In the genomic region with DNA sequence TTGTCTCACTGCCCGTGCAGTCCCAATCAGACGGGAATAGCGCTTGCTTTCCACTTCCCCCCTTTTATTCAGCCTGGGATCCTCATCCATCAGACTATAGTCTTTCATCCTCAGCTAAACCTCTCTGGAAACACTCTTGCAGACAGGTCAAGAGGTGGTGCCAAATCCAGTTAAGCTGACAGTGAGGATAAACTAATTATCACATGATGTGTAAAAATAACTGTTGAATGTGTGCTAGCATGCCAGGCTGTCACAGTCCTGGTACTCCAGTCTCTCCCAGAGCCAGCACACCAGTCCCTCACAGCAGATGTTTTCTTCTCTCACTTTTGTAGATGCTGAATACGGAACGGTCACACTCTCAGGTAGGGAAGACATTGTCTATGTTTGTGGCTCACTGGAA, we compare ENCODE assay signal across 15 mouse cellular contexts. TPM values are rescaled to one million over a fixed set of nuclear protein-coding genes. Genes with fewer than 3 reads are reported as not detected.
"Had no signal": no experiment of that assay in that cellular context is flagged by ENCODE, and none has a peak within 500 bp of the region (broad histone marks: within the 10 kb centered on the region; RNA-seq: fewer than 3 reads in every experiment).

No protein-coding gene starts in this region.

- H3K36me3 ChIP-seq: limb, embryonic 12.5 days; liver, embryonic 13.5 days; midbrain, embryonic 12.5 days; stomach, embryonic 15.5 days had no signal

- DNase-seq: kidney, postnatal 10 days; kidney, postnatal 4 days; liver; liver, embryonic 13.5 days; lung, adult 18-20 months; right cerebral cortex, postnatal 14 days; thymus, postnatal 36 days had no signal

- H3K27me3 ChIP-seq: limb, embryonic 12.5 days; liver, embryonic 13.5 days; midbrain, embryonic 12.5 days; stomach, embryonic 15.5 days had no signal

- H3K9me3 ChIP-seq: limb, embryonic 12.5 days; liver, embryonic 13.5 days; midbrain, embryonic 12.5 days; stomach, embryonic 15.5 days had no signal

- H3K4me3 ChIP-seq: layer of hippocampus, adult 2 months; limb, embryonic 12.5 days; liver, embryonic 13.5 days; midbrain, embryonic 12.5 days; stomach, embryonic 15.5 days had no signal

- H3K27ac ChIP-seq: layer of hippocampus, adult 2 months; limb, embryonic 12.5 days; liver, embryonic 13.5 days; midbrain, embryonic 12.5 days; stomach, embryonic 15.5 days had no signal

- H3K4me2 ChIP-seq: limb, embryonic 12.5 days; liver, embryonic 13.5 days; midbrain, embryonic 12.5 days; stomach, embryonic 15.5 days had no signal

- H3K9ac ChIP-seq: limb, embryonic 12.5 days; liver, embryonic 13.5 days; midbrain, embryonic 12.5 days; stomach, embryonic 15.5 days had no signal

- H3K4me1 ChIP-seq: limb, embryonic 12.5 days; liver, embryonic 13.5 days; midbrain, embryonic 12.5 days; stomach, embryonic 15.5 days had no signal

RNA-seq across cellular contexts. Expression of gene 5430419D17Rik, which starts 48.9 kb away (rescaled TPM):
- total RNA-seq: left cerebral cortex, postnatal 36 days; megakaryocyte-erythroid progenitor cell, adult 5-6 weeks had no signal
- polyA plus RNA-seq: limb, embryonic 12.5 days; liver, embryonic 13.5 days; midbrain, embryonic 12.5 days; midbrain, postnatal 0 days; neural tube, embryonic 14.5 days had no signal
